Mouse (Mus musculus) liver, embryonic 12.5 days (tissue): ENCODE measurements around the gene Kdm6b. TPM values are rescaled to one million over a fixed set of nuclear protein-coding genes. Genes with fewer than 3 reads are reported as not detected.

ENCODE experiments used
- ATAC-seq: fragments of 200-750 bp; cut with Nextera tagmentation; 2 replicates; pipeline ENCODE4 v1.8.0; 2017; ENCODE audit warnings: moderate number of reproducible peaks, mild to moderate bottlenecking, moderate library complexity
- H3K27ac ChIP-seq: fragments of 300-500 bp; sonication (generic); 2 replicates; pipeline ENCODE4 v1.5.1; 2016; ENCODE audit warnings: mild to moderate bottlenecking
- H3K27me3 ChIP-seq: fragments of 300-500 bp; sonication (generic); replicated peaks from 2 replicates; pipeline ENCODE4 v1.6.1; 2016; ENCODE audit warnings: mild to moderate bottlenecking, moderate library complexity
- H3K36me3 ChIP-seq: fragments of 300-500 bp; sonication (generic); 2 replicates; pipeline ENCODE4 v1.6.1; 2016; ENCODE audit warnings: mild to moderate bottlenecking, moderate library complexity
- H3K4me1 ChIP-seq: fragments of 300-500 bp; sonication (generic); 2 replicates; pipeline ENCODE4 v1.6.1; 2016
- H3K4me2 ChIP-seq: fragments of 300-500 bp; sonication (generic); 2 replicates; pipeline ENCODE4 v1.6.1; 2016; ENCODE audit warnings: mild to moderate bottlenecking, moderate library complexity
- H3K4me3 ChIP-seq: fragments of 300-500 bp; sonication (generic); 2 replicates; pipeline ENCODE4 v1.5.1; 2016; ENCODE audit warnings: mild to moderate bottlenecking, moderate library complexity
- H3K9ac ChIP-seq: fragments of 300-500 bp; sonication (generic); 2 replicates; pipeline ENCODE4 v1.6.1; 2016; ENCODE audit warnings: mild to moderate bottlenecking, moderate library complexity
- H3K9me3 ChIP-seq: fragments of 300-500 bp; sonication (generic); replicated peaks from 2 replicates; pipeline ENCODE4 v1.6.1; 2016; ENCODE audit warnings: mild to moderate bottlenecking, moderate library complexity
- WGBS: fragments of 180-500 bp; shearing (Covaris S2); methylation state at CpG from one replicate; pipeline ENCODE4 v1.1.7; 2016; ENCODE audit not compliant: insufficient replicate concordance; 5-methylcytosine and 5-hydroxymethylcytosine counted together
- polyA plus RNA-seq: library from polyadenylated mRNA; unstranded; fragments of >200 nt; fragmentation: Nextera tagmentation; extraction: Ambion mirVana; gene quantifications from 2 replicates; pipeline ENCODE4 v1.2.1, GENCODE M21; 2016

Gene Kdm6b
- polyA plus RNA-seq, 1 experiment from 2014 or later = 7.1 TPM

DNA sequence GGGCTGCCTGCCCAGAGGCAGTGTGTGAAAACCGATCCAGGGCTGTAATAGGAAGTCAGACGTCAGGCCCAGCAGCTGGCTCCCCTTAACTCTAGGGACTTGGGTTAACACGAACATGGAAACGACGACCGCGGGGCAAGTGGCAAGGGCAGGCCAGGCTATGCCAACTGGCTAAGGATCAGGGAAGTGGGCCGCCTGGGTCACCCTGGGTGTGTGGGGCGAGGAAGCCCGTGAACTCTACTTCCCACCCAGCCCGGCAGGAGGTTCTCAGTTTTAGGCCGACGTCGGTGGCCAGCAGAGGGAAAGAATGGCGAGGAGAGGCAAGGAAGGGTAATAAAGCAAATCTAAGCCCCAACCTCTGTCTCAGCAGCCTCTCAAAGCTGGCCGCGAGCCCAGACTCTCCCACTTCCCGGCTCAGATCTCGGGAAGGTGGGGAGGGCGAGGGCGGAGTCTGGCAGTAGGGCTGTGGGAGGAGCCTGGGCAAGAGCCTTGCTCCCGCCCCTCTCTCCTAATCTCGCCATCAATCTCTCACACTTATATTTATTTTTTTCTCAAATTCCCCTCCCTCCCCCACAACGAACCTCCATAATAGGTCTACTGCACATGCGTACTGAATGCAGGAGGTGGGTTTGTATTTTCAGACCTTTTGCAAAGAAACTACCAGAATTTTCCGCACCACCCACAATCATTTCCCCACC is 47.2 kb downstream of the Kdm6b start:
- 4% methylated on average over 26 of the region's 26 CpGs for WGBS
- peak; percentile 67 for ATAC-seq
- Histone ChIP-seq H3K9ac (peak overlapping the region; percentile 88), H3K9me3 (no peaks in the 10 kb centered on the region), H3K27me3 (peaks cover 74% of the 10 kb centered on the region), H3K4me1 (peaks cover 70% of the 10 kb centered on the region), H3K27ac (peak overlapping the region; percentile 68), H3K36me3 (peaks cover 9% of the 10 kb centered on the region), H3K4me2 (peak overlapping the region; percentile 98), H3K4me3 (peak overlapping the region; percentile 77)

DNA sequence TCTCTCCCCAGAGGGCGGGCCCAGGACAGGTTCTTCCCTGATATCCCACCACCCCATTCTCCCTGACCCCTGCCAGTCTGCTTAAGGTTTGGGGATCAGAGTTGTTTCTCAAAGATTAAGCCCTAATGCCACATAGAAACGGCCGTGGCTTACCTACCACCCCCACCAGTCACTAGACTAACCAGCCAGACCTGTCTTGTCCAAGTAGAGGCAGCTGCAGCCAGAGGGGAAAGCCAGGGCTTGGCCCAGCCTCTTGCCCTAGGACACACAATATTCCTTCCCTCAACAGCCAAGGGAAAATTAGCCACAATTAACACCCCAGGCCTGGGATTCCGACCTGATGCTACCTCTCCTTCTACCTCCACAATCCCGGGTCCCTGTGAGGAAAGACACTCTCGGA is 47.8 kb downstream of the Kdm6b start:
- H3K4me2 ChIP-seq = peak overlapping the region; percentile 98
- H3K4me3 ChIP-seq = peak overlapping the region; percentile 77
- ATAC-seq = no peak
- peaks cover 64% of the 10 kb centered on the region for H3K4me1 ChIP-seq
- WGBS = 48% methylated on average over 6 of the region's 6 CpGs
- H3K9ac ChIP-seq = peak overlapping the region; percentile 88
- peak overlapping the region; percentile 68 for H3K27ac ChIP-seq
- H3K9me3 ChIP-seq = no peaks in the 10 kb centered on the region
- H3K27me3 ChIP-seq = peaks cover 75% of the 10 kb centered on the region
- H3K36me3 ChIP-seq = peaks cover 14% of the 10 kb centered on the region

DNA sequence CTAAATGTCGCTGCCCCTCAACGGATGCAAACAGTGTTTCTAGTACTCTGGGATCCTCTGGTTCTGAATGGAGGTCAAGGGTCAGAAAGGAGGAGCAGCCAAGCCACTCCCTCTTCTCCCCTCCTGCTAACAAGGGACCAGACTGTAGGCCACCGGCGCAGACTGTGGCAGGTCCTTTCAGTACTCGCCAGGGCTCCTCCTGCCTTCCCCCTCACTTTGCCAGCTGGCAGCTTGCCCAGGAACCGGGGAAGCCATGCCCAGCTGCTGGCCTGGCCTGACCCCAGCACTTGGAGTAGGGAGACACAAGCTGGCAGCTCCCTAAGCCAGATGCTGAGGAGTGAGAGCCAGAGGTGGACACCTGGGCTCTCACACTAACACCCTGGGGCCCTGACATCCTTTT is 48.6 kb downstream of the Kdm6b start:
- Histone ChIP-seq H3K4me2 (peak overlapping the region; percentile 98), H3K4me3 (no peak overlapping the region), H3K9me3 (no peaks in the 10 kb centered on the region), H3K9ac (no peak overlapping the region), H3K36me3 (peaks cover 22% of the 10 kb centered on the region), H3K4me1 (peaks cover 58% of the 10 kb centered on the region), H3K27ac (peak overlapping the region; percentile 54; the same call in 1 of the 2 replicates), H3K27me3 (peaks cover 80% of the 10 kb centered on the region)
- 26% methylated on average over 6 of the region's 6 CpGs for WGBS
- ATAC-seq = no peak

DNA sequence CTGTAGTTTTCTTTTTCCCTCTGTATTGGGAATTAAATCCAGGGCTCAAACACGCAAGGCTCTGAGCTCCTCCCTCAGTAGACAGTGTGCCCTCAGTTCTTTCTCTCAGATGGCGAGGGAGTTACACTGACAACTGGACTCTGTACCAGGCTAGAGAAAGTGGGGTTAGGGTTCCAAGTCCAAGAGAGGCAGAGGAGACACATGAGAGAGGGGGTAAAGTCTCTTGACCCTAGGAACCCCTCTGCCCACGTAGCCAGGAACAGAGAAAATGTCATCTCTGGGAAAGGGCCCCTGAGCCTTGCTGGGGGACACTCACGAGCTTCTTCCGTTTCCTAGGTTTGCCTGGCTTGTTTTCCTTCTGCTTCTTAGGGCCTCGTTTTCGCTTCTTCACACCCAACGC is 49.1 kb downstream of the Kdm6b start:
- 43% methylated on average over 8 of the region's 8 CpGs for WGBS
- ATAC-seq = no peak
- Histone ChIP-seq H3K27me3 (peaks cover 80% of the 10 kb centered on the region), H3K9me3 (no peaks in the 10 kb centered on the region), H3K4me1 (peaks cover 53% of the 10 kb centered on the region), H3K27ac (peak overlapping the region; percentile 54), H3K9ac (no peak overlapping the region), H3K36me3 (peaks cover 26% of the 10 kb centered on the region), H3K4me2 (peak overlapping the region; percentile 98), H3K4me3 (no peak overlapping the region)

DNA sequence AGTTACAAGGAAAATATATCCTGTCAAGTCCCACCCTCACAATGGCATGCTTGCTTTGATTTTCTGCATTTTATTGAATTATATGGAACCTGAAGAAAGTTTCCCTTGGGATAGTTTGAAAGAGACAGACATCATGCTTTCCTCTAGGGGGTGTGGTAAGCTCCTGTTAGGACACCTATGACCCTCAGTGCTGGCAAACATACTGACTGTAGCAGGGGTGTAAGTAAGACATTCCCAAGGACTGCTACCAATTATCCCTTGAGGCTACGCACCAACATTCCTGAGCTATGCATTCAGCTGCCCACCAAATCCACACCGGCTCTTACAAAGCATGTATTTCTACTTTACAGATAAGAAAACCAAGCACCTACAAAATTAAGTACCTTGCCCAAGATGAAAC is 51.0 kb downstream of the Kdm6b start:
- Histone ChIP-seq H3K9ac (no peak overlapping the region), H3K27ac (no peak overlapping the region), H3K9me3 (no peaks in the 10 kb centered on the region), H3K4me2 (no peak overlapping the region), H3K36me3 (peaks cover 35% of the 10 kb centered on the region), H3K4me3 (no peak overlapping the region), H3K4me1 (peaks cover 34% of the 10 kb centered on the region), H3K27me3 (peaks cover 67% of the 10 kb centered on the region)
- WGBS = 81% methylated on average over 2 of the region's 2 CpGs
- ATAC-seq = no peak

DNA sequence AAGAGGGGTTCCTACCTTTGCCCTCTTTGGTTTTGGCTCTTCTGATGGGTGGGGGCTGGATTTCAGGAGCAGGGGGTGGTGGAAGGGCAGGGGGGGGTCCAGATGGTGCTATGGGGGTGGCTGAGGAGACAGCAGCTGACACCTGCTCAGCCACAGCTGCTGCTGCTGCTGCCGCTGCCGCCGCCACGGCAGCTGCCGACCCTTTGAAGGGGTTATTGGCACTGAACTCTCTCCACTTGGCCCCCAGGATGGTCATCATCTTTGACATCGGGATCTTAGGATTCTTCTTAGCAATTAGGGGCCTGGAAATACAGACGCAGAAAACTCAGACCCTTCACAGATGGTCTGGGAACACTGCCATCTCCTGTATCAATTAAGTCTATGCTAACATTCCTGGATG is 51.5 kb downstream of the Kdm6b start:
- Histone ChIP-seq H3K4me1 (peaks cover 29% of the 10 kb centered on the region), H3K36me3 (peaks cover 40% of the 10 kb centered on the region), H3K27ac (no peak overlapping the region), H3K4me3 (no peak overlapping the region), H3K9me3 (no peaks in the 10 kb centered on the region), H3K27me3 (peaks cover 62% of the 10 kb centered on the region), H3K9ac (no peak overlapping the region), H3K4me2 (no peak overlapping the region)
- WGBS = 68% methylated on average over 7 of the region's 7 CpGs
- no peak for ATAC-seq

DNA sequence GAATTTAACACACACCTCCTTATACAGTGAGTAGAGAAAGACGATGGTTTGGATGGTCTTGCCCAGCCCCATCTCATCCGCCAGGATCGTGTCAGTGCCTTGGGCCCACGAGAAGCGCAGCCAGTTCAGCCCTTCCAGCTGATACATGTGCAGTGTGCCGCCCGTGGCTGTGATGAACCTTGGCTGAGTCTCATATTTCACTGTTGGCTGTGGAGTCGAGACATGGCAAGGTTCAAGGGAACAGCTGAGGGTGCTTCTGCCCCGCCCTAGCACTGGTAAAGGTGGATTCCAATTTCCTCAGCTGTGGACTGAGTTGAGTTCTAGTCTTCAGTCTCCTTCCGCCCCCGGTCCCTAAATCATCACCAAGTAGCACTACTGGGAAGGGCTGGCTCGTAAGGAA is 55.8 kb downstream of the Kdm6b start:
- no peak overlapping the region for H3K9ac ChIP-seq
- peaks cover 33% of the 10 kb centered on the region for H3K27me3 ChIP-seq
- no peak overlapping the region for H3K4me2 ChIP-seq
- H3K9me3 ChIP-seq = no peaks in the 10 kb centered on the region
- ATAC-seq = no peak
- H3K4me1 ChIP-seq = no peaks in the 10 kb centered on the region
- no peak overlapping the region for H3K4me3 ChIP-seq
- 73% methylated on average over 12 of the region's 12 CpGs for WGBS
- peaks cover 48% of the 10 kb centered on the region for H3K36me3 ChIP-seq
- H3K27ac ChIP-seq = no peak overlapping the region

DNA sequence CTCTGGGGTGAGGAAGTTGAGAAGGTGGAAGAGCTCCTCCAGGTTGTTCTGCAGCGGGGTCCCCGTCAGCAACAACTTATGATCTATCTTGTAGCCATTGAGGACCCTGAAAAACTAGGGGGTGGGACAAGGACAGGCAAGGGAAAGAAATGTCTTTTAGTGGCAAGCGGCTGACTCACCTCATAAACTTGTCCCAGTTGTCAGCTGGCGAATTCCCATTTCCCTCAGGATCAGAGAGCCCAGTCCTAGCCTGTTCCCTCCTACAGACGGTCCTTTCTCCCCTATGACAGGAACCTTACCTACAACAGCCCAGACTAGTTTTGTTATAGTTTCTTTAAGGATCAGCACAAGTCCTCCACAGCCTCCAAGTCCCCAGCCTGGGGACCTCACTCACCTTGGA is 56.9 kb downstream of the Kdm6b start:
- WGBS = 76% methylated on average over 5 of the region's 5 CpGs
- H3K36me3 ChIP-seq = peaks cover 45% of the 10 kb centered on the region

More for the DNA sequence above, 56.9 kb downstream of the Kdm6b start:
- Histone ChIP-seq H3K27ac (no peak overlapping the region), H3K4me3 (no peak overlapping the region), H3K4me1 (no peaks in the 10 kb centered on the region), H3K9me3 (no peaks in the 10 kb centered on the region), H3K4me2 (no peak overlapping the region), H3K9ac (no peak overlapping the region), H3K27me3 (peaks cover 32% of the 10 kb centered on the region)
- no peak for ATAC-seq

Other genes starting within 250 kb of the Kdm6b start
- not detected in 2 replicates for gene Alox8, start 215.8 kb downstream of the Kdm6b start, polyA plus RNA-seq
- gene Gucy2e, start 176.6 kb downstream of the Kdm6b start, polyA plus RNA-seq = not detected in 2 replicates
- 13.1 and 13.9 TPM in 2 replicates for gene Cntrob, start 89.9 kb downstream of the Kdm6b start, polyA plus RNA-seq
- 90.4 and 90.9 TPM in 2 replicates for gene Trappc1, start 89.7 kb downstream of the Kdm6b start, polyA plus RNA-seq
- gene Kcnab3, start 87.4 kb downstream of the Kdm6b start, polyA plus RNA-seq = 0.24 and 0.48 TPM in 2 replicates
- gene Rnf227, start 73.2 kb downstream of the Kdm6b start, polyA plus RNA-seq = 1.5 and 1.7 TPM in 2 replicates
- 4.7 and 6.4 TPM in 2 replicates for gene Chd3, start 44.3 kb downstream of the Kdm6b start, polyA plus RNA-seq
- 111 and 119 TPM in 2 replicates for gene Naa38, start 18.2 kb downstream of the Kdm6b start, polyA plus RNA-seq
- 15.1 and 15.7 TPM in 2 replicates for gene Cyb5d1, start 18.0 kb downstream of the Kdm6b start, polyA plus RNA-seq
- 14.4 and 15.4 TPM in 2 replicates for gene Tmem88, start 15.4 kb downstream of the Kdm6b start, polyA plus RNA-seq
- 0.06 and 0.17 TPM in 2 replicates for gene Dnah2, start 135.4 kb upstream of the Kdm6b start, polyA plus RNA-seq
- gene Efnb3, start 146.5 kb upstream of the Kdm6b start, polyA plus RNA-seq = 1.7 and 2.3 TPM in 2 replicates
- 24.3 and 27.1 TPM in 2 replicates for gene Wrap53, start 166.6 kb upstream of the Kdm6b start, polyA plus RNA-seq
- 110 TPM in 2 replicates for gene Trp53, start 166.7 kb upstream of the Kdm6b start, polyA plus RNA-seq
- 38.3 and 39.8 TPM in 2 replicates for gene Atp1b2, start 192.3 kb upstream of the Kdm6b start, polyA plus RNA-seq
- gene Shbg, start 204.2 kb upstream of the Kdm6b start, polyA plus RNA-seq = 33.0 and 34.9 TPM in 2 replicates
- gene Sat2, start 208.3 kb upstream of the Kdm6b start, polyA plus RNA-seq = 11.5 and 12.4 TPM in 2 replicates
- gene Fxr2, start 219.3 kb upstream of the Kdm6b start, polyA plus RNA-seq = 22.5 and 23.4 TPM in 2 replicates
- not detected in 2 replicates for gene Sox15, start 241.6 kb upstream of the Kdm6b start, polyA plus RNA-seq
- 38.2 and 39.4 TPM in 2 replicates for gene Mpdu1, start 249.0 kb upstream of the Kdm6b start, polyA plus RNA-seq